Mouse (Mus musculus): ENCODE results near the gene Jph3.

Gene Jph3

DNA sequence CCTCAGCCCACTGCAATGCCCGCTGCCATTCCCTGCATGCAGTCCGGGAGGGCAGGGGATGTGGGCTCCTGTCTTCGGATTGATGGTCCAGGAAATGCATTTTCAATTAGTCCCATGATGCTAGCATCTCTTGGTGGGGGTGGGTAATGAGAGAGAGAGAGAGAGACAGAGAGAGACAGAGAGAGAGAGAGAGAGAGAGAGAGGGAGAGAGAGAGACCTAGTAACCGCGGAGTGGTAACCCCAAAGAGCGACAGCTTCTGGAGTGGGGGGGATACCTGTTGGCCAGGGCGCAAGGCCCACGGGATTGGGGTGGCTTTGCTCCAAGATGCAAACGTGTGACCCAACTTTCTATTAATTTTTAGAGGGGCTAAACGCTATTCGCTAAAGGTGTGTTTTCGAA lies at the start of gene Jph3:
Jph3 (plus strand) TSS at position 301 of the 400 bp plus-strand sequence.
- in situ Hi-C loops (cut with MboI, MseI): no loop called here

DNA sequence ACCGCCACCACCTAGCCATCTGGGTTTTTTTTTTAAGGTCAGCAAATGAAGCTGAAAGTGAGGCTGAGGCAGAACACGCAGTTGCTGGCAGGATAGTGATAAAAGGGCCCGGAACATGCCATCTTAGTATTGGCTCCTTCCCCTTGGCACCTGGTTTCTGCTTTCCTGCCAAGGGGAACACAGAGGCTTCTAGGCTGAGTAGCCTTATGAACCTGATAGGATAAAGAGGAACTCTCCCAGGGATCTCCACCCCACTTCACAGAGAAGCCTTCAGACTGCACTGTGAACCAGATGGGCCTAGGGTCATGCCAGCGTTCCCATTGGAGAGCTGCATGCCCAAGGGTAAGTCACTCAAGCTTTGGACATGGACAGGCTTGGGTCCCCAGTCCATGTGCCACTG lies 48.5 kb upstream of the Jph3 start:
- in situ Hi-C loops (cut with MboI, MseI): loop anchor here (10.0 kb wide), 1 partner anchor 136 kb away; the partner anchor contains the start of gene 1700018B08Rik

DNA sequence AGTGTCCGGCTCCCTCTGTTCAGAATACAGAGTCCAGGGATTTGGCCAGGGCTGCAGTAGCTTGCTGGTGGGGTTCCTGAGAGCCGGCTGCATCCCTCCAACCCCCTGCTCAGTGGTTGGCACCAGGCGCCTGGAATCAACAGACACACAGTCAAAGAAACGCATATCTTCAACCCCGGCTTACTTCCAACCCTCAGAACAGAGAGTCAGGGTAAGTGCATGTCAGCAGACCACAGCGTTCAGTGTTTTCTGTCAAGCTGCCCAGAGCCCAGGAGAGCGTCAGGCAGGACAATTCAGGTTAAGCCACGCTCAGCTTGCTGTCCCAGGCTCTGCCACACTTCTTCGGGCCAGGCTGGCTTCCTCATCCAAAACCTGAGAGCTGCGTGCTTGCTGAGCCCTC lies 48.0 kb upstream of the Jph3 start:
- in situ Hi-C loops (cut with MboI, MseI): loop anchor here (10.0 kb wide), 1 partner anchor 137 kb away; the partner anchor contains the start of gene 1700018B08Rik

DNA sequence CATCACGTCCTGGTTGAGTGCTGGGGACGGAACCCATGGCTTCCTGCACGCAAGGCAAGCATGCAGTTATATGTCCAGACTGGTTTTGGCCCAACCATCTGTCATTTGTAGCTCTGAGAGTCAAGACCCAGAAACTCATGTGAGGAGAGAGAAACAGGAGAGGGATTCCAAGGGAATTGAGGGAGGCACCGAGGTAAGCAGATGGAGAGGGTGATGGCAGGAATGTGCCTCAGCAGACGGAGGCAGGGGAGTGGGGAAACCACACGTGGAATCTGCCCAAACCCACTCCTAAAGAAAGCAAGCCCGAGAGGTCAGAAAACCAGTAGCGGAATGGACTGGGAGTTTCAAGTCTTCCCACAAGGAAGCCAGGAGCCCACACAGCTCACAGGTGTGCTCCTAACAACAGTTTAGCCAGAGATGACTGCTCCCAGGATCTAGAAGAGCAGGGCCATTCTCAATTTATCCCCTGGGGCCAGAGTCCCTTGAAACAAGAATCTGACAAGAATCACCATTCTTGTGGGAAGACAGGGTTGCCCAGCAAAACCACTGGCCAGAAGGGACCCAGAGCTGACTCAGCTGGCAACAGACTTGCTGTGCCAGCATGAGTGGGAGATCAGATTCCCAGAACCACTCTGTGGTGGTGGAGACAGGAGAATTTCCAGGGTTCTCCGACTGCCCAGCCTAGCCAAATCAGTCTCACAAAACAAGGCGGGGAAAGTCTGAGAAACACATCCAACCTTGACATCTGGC lies 46.2 kb upstream of the Jph3 start:
- in situ Hi-C loops (cut with MboI, MseI): loop anchor here (10.0 kb wide), 1 partner anchor 138 kb away; the partner anchor contains the start of gene 1700018B08Rik

DNA sequence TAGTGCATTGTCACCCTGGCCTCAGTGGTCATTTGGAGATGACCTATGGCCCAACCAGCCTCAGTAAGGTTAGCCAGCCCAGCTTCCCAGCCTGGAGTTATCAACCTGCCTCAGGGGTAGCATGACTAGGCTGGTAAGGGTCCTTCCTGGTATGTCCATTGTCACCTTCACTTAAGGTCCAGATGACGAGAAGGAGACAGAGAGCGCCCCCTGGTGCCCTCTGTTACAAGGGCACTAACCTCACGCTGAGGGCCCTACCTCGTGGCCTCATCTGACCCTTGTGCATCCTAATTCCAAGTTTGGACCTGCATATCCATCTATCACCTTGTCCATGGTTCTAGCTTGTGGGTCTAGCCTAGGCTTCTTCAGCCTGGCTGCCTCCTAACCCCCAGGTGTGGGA lies 44.0 kb upstream of the Jph3 start:
- in situ Hi-C loops (cut with MboI, MseI): loop anchor here (10.0 kb wide), 1 partner anchor 141 kb away; the partner anchor contains the start of gene 1700018B08Rik

DNA sequence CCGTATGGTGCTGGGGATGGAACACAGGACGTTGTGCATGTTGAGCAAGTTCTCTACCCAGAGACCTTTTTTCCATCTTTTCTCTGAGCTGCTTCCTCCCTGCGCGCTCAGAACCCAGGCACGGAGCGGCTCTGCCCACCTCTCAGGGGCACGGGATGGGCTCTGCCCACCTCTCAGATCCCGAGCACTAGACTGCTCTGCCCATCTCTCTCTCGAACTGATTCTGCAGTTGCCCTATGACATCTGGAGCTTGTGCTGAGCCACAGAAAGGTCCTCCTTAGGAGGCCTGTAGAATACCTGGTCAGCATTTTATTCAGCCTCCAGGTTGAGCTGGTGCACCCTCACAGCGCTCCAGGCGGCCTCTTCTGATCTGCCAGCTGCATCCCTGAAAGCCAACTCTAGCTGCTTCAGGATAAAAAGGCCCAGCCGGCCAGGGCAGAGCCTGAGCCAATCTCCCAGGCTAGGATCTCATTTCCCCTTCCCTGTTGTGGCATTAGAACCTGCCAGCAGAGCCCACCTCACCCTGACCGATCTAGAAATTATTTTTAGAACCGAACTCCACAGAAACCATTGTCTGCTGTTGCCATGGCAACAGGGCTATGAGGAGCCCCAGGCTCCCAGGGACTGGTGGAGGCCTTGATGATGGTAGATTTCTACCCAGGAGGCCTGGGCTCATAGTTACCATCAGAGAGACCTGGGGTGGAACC lies 41.8 kb upstream of the Jph3 start:
- in situ Hi-C loops (cut with MboI, MseI): loop anchor here (10.0 kb wide), 1 partner anchor 143 kb away; the partner anchor contains the start of gene 1700018B08Rik

DNA sequence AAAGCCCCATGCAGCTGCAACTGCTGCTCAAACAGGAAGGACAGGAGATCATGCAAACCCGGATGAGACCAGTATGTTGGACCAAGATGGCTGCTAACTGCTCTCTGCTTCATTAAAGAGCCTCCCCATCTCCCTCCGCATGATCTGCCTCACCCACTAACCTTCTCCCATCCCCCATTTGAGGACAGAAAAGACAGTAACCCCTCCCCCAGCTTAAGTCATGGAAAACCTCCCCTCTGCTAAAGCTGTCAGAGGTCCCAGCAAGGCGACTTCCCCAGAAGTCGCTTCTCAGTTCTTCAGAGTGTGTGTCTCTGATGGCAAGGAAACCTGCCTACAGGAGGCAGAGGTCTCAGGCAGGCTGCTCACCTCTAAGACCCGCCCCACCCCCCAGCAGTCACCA lies 40.9 kb upstream of the Jph3 start:
- in situ Hi-C loops (cut with MboI, MseI): loop anchor here (10.0 kb wide), 1 partner anchor 144 kb away; the partner anchor contains the start of gene 1700018B08Rik

DNA sequence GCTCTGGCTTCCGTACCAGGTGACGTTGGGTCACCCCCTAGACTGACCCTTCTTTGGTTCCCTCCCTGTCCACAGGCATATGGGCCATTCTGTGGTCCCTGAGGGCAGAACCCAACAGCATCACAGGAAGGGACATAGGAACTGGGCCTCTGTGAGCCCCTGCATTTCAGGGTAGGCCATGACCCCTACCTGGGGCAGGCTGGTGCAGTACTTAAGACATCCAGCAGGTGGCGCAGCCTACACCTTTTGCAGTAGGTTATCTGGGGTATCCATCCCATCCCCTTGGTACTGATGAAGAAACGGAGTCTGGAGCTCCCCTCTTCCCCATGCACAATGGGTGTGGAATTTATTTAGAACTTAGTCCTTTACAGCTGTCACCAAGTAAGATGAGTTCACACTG lies 35.0 kb upstream of the Jph3 start:
- in situ Hi-C loops (cut with MboI, MseI): no loop called here

DNA sequence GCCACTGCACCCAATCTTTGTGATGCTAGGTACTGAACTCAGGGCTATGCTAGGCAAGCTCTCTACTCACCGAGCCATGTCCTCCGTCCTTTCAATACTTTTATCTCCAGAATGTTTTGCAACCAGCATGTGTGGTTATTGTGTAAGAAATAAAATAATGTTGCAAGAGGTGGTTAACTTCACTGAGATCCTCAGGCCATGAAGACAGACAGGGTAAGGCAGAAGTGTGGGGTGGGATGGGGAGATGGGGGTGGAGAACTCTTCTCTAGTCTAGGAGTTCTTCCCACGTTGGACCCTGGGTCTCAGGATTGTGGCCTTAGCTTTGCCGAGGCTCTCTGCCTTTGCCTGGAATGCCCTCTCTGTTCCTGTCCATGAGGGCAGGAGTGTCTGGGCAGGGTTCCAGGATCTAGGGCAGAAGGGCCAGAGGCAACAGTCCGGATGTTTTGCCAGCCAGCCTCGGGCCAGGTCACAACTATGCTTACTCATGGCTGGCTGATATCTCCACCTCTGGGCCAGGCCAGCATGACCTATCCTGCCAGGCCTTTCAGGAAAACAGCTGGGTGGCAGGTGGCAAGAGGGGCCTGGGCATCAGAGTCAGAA lies 33.7 kb upstream of the Jph3 start:
- in situ Hi-C loops (cut with MboI, MseI): no loop called here

DNA sequence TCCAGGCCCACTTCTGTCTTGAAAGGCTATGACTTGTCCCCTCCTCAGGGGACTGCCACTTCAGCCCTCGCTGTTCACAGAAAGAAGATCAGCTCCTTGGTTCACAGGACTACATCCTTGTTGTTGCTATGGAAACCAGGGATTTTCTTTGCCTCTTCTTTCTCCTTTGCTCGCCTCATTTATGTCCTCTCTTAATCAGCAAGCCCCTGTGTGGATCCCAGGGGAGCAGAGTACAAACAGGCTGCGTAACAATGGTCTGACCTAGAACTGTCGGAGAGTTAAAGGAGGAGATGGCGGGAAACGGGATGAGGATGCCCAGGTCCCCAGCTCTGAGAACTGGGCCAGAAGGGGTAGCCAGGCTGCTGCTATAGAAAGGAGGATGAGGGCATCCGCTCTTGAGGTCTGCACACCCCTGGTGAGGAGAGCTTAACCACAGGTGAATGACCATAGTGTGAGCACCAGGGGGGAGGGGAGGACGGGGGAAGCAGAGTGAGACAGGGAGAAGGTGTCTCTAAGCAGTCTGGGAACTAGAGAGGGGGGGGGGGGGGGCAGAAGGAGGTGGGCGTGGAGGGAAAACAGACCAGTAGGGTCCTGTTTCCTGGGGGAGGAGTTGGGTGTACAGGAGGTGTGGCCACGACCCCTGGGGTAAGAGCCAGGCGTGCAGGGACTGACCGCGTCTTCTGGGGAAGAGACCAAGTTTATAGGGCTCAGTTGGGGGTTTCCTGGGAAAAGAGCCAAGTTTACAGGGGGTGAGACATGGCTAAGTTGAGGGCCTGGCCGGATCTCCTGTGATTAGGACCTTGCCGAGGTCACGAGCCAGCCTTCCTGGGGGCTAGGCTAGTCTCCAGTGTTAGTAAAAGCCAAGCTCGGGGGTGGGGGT lies 31.4 kb upstream of the Jph3 start:
- in situ Hi-C loops (cut with MboI, MseI): no loop called here

DNA sequence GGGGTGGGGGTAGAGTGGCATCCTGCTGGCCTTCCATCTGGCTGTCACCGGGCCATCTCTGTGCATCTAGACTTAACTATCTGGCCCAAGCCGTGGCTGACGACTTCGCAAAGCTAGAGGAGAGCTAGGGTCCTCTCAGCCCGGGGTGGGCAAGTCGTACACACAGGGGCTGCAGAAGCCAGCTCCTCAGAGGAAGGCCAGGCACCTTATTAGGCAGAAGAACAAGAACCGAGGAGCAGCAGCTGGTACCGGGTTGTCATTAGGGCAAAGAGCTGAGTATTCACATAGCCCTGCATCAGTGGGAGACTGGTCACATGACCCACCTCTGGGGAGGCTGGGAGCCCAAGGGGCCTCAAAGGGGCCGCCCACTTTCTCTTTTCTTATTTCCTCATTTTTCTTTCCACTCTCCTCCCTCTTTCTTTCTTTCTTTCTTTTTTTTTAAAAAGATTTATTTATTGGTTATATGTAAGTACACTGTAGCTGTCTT lies 30.8 kb upstream of the Jph3 start:
- in situ Hi-C loops (cut with MboI, MseI): no loop called here

DNA sequence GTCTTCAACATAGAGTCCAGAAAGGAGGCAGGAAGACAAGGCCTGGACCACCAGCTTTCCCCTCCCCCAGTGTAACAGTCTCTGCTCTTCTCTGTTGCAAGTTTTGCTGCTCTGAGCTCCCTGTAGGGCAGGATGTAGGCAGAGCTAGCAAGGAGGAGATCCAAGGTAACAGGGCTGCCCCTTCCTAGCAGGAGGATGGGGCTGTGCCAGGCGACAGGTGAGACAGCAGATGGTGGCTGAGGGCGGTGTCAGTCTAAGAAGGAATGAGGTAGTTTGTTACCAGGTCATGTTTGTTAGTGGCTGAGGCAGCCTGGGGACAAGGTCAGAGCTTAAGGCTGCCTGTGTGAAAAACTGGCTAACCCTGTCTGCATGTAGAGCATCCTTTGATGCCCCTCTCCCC lies 29.5 kb upstream of the Jph3 start:
- in situ Hi-C loops (cut with MboI, MseI): no loop called here

DNA sequence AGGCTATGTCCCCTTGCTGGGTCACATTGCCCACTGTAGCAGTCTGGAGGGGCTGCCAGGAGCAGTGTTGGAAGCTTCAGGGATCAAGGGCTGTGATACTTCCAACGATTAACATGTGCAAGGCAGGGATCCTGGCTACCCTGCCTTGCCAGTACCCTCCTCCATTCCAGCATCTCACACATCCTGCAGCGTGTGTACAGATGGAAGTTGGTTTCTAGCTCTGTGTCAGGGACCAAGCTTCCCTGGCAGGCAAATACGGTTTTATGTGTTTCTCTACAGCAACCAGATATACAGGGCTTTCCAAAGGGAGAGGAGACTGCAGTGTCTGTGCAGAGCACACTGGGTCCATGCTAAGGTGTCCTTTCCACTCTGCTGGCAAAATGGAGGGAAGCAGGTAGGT lies 24.2 kb upstream of the Jph3 start:
- in situ Hi-C loops (cut with MboI, MseI): no loop called here

DNA sequence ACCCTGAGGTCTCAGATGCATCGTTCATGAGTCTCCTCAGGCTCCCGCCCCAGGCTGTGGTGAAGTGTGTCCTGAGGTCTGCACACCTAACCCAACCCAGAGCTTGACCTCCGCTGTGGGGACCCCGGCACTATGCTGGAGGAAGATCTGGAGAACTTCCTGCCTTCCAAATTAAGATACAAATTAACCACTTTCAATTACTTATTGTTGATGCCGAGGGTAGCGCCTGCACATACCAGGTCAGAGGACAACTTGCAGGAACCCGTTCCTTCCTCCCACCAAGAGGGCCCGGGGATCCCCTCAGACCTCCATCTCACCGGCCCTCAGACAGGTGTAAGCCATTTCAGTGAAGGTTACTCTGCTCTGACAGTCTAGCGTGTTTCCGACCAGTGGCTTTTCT lies 22.5 kb upstream of the Jph3 start:
- in situ Hi-C loops (cut with MboI, MseI): no loop called here

DNA sequence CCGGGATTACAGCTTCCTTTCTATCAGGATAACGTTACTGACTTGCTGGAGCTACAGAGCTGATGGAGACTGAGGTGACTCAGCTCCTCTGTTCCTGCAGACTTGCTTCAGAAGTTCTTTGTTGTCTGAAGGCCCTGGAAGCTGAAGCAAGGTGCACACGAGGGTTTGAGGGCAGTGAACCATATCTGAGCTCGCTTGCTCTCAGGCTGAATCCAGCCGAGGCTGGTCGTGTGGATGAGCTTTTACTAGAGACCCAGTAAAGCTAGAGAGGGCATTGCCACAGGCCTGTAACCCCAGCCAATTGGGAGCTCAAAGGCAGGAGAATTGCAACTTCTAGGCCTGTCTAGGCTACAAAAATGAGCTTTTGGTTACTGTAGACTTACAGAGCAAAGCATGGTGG lies 21.0 kb upstream of the Jph3 start:
- in situ Hi-C loops (cut with MboI, MseI): no loop called here

DNA sequence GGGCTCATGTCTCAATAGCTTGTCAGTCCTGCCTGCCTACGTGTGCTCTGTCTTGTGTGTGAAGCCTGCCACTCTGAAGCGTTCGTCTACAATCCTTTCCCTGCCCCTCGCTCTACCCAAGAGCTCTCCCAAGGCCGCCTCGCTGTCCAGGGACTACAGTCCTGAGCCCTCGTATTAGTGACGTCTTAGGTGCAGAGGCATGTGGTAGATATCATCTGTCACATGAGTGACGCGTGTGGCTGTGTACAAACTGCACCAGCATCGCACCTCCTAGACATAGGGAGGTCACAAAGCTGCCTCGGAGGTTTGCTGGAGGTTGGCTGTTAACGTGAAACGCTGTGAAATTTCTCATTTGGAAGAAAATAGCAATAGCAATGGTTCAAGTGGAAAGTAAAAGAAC lies 11.9 kb upstream of the Jph3 start:
- in situ Hi-C loops (cut with MboI, MseI): no loop called here

DNA sequence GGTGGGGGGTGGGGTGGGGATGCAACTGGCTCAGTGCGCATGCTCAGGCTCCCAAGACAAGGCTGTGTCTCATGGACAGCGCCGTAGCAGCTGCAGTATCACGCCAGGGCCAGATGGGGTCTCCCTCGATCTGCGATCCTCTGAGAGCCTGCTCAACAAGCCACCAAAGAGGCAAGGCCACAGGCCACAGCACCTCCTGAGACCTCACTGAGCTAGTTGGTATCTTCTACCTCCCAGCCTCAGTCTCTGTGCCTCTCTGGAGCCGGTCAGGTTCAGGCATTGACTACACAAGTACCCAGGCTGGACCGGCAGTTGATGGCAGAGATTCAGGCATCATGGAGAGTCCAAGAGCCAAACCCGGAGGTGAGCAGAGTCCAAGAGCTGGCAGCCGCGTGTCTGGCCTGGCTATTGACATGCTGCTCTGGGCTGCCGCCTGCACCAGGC lies 11.4 kb upstream of the Jph3 start:
- in situ Hi-C loops (cut with MboI, MseI): no loop called here

DNA sequence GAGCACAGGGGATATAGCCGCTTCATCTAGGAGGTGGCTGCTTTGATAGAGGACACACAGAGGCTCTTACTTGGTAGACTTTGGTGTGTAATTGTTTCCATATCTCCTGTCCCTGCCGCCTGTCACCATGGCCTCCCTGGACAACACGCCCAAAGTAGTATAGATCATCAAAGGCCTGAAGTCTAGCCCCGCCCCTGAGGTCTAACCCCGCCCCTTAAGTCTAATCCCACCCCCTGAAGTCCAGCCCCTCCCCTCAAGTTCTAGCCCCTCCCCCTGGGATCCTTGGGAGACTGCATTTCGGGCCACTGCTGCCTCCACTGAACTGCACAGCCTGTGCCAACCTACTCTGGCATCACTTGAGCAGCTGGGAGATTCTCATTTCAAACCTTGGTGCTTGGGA lies 10.5 kb upstream of the Jph3 start:
- in situ Hi-C loops (cut with MboI, MseI): no loop called here

DNA sequence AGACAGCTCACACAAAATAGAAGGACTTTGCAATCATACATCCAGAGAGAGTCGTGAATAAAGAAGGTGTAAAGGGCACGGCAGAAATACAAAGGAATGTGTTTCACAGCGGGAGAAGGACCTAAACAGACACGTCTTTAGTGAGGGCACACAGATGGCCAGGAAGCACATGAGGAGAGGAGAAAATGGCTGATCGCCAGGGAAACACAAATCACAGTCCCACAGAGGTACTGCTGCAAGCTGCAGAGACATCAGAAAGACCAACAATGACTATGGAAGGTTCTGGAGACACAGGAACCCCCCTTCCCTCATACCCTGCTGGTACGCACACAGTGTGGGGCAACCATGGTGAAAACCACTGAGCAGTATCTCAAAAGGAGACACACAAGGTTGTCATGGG lies 8.4 kb upstream of the Jph3 start:
- in situ Hi-C loops (cut with MboI, MseI): no loop called here

DNA sequence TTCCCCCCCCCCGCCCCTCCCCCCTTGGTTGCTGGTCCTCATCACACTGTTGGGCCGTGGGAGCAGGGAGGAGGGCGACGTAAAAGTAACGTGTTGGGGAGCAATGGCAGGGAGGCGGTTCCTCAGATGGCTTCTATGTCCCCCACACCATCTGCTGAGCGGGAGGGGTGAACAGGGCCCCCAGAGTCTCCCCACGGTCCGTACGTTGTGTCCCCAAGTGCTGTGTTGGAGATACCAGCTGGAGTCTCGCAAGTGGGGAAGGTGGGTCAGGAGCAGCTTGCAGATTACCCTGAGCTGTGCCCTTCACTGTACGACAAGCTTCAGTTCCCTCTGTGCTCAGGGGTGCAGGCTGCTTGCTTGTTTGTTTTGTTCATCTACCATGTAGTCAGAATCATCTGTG lies 5.6 kb upstream of the Jph3 start:
- in situ Hi-C loops (cut with MboI, MseI): no loop called here

DNA sequence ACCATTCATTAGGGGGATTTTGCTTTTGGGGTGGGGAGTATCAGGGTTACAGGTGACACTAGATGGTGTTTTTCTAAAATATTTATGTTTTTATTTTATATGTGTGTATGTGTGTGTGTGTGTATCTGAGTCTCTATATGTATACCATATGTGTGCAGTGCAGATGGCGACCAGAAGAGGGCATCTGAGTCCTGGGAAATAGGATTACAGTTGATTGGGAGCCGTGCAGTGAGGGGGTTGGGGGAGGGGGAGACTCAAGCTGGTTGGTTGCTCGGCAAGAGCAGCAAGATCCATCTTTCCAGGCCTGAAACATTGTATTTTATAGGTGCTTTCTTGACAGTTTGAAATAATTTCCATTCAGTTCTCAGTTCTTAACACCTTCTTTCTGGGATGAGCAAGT lies 2.3 kb upstream of the Jph3 start:
- in situ Hi-C loops (cut with MboI, MseI): no loop called here

All from T-helper 2 cell (primary cell).